Mouse (Mus musculus) heart, postnatal 25 days (tissue): ENCODE results near the gene Anks3. TPM values are rescaled to one million over a fixed set of nuclear protein-coding genes. Genes with fewer than 3 reads are reported as not detected.

Experiments used
- DNase-seq: peaks from one replicate; pipeline ENCODE4 v3.0.0; 2022; ENCODE audit warnings: low spot score
- intact Hi-C: fragments of 180-260 bp; cut with DNase I; formaldehyde crosslinking; loops from one replicate; pipeline ENCODE4 v1.15.1; 2025
- total RNA-seq, 2 experiments: library from RNA; stranded (reverse); gene quantifications; 2 replicates each; pipeline ENCODE4 v1.2.3; 2021

Gene Anks3
- total RNA-seq, 2 experiments from 2014 or later = 13.8 to 14.1 TPM

GRCm38 (mm10) chr16:4904878-4905277 lies 59.1 kb downstream of the Anks3 start:
- no peak for DNase-seq
- intact Hi-C loops = no loop called here

- no peak for DNase-seq
These were observed 60.4 kb downstream of the Anks3 start for GRCm38 (mm10) chr16:4903491-4904102.

GRCm38 (mm10) chr16:4902390-4902789 lies 61.6 kb downstream of the Anks3 start:
- no peak for DNase-seq
- intact Hi-C loops = no loop called here

More at GRCm38 (mm10) chr16:4903491-4904102, 60.4 kb downstream of the Anks3 start:
- intact Hi-C loops = no loop called here

- intact Hi-C loops = no loop called here
- DNase-seq = no peak
These were observed 62.8 kb downstream of the Anks3 start for GRCm38 (mm10) chr16:4901167-4901566.

GRCm38 (mm10) chr16:4899711-4900110 lies 64.3 kb downstream of the Anks3 start:
- intact Hi-C loops = no loop called here
- no peak for DNase-seq

DNA sequence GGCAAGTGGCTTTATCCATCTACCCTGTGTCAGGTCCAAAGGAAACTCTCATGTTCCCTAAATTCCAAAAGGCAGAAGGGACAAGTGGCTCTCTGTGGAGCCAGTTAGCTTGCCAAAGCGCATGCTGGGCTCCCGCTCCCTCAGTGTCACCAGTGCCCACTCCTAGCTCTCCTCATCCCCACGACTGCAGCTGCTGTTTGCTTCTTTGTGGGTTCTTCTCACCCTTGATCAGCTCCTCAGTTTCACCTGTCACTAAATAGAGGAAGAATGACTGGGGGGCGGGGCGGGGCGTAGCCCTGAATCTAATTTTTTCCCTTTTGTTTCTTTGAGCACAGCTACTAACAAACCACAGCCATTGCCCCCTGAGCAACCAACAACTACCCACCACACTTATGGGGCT lies 65.1 kb downstream of the Anks3 start:
- intact Hi-C loops = no loop called here
- no peak for DNase-seq

- no peak for DNase-seq
- intact Hi-C loops = no loop called here
These were observed 66.8 kb downstream of the Anks3 start for GRCm38 (mm10) chr16:4897146-4897730.

DNA sequence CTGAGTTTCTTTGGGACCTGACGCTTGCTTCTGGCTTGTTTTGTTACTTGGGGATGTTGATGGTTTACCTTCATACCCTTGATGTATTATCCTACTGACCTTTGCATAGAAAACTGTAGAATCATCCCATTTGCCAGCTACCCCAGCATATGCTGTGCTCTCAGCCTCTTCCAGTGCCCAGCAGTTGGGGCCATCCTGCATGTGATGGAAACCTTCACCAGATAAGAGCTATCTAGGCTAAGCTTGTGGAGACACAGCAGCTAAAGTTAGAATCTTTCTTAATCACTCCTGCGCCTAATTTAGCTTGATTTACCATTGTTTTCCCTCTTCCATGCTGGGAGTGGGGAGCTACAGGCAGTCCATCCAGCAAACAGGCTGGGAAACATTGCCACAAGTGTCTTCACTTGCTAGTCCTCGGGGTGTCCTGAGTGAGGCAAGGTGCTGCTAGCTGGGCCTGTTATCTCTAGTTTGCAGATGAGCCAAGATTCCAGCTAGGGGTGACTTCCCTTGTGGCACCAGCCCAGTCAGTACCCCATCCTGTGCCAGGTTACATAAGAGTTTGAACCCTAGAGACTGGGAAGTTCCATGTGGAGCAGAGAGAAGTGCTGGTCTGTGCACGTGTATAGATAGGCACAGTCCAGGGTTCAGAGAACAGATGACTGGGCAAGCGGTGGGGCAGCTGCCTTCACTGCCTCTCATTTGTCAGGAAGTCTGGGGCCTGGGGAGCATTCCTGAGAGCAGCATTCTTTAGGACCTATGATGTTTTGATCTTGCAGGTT lies 67.6 kb downstream of the Anks3 start:
- peak; percentile 66 for DNase-seq
- intact Hi-C loops = no loop called here

GRCm38 (mm10) chr16:4894201-4894908 lies 69.7 kb downstream of the Anks3 start:
- no peak for DNase-seq
- intact Hi-C loops = no loop called here

DNA sequence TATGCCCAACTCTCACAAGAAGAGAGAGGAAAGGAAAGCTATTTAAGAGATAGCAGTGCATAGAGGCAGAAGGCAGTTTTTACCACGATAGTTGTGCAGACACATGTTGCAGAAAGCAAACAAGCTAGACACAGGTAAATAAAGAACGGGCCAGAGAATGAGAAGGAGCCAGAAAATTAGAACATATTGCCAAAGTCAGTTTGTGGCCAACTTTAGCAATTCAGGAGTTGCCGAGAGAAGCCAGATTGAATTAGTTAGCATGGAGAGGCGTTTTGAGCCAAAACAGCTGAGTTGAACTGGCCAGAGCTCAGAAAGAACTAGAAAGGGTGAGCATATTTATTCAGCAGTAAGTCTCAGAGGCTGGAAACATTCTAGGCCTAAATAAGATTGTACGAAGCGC lies 71.8 kb downstream of the Anks3 start:
- no peak for DNase-seq
- intact Hi-C loops = no loop called here

Other genes starting within 250 kb of the Anks3 start
- gene Nmral1, start 244.8 kb downstream of the Anks3 start, total RNA-seq = 1 to 10 TPM; 2.4 to 2.7 TPM
- 10 to 100 TPM; 73.5 to 75.5 TPM for gene Hmox2, start 237.8 kb downstream of the Anks3 start, total RNA-seq
- 10 to 100 TPM; 65.3 to 66.9 TPM for gene Cdip1, start 173.9 kb downstream of the Anks3 start, total RNA-seq
- not detected for gene 4930562C15Rik, start 128.8 kb downstream of the Anks3 start, total RNA-seq
- 10 to 100 TPM; 20.2 to 20.9 TPM for gene Ubald1, start 83.9 kb downstream of the Anks3 start, total RNA-seq
- 100 to 1,000 TPM; 147 to 148 TPM for gene Mgrn1, start 78.0 kb downstream of the Anks3 start, total RNA-seq
- gene Nudt16l1, start 25.4 kb downstream of the Anks3 start, total RNA-seq = 10 to 100 TPM; 20.5 to 24.3 TPM
- gene Sept12, start 33.6 kb upstream of the Anks3 start, total RNA-seq = not detected
- gene Smim22, start 43.1 kb upstream of the Anks3 start, total RNA-seq = not detected
- gene Rogdi, start 49.3 kb upstream of the Anks3 start, total RNA-seq = 10 to 100 TPM; 20.8 to 22.4 TPM
- 10 to 100 TPM; 42.4 to 46.8 TPM for gene Glyr1, start 85.7 kb upstream of the Anks3 start, total RNA-seq
- 10 to 100 TPM; 23.5 to 30.8 TPM for gene Ubn1, start 85.9 kb upstream of the Anks3 start, total RNA-seq
- gene Ppl, start 168.2 kb upstream of the Anks3 start, total RNA-seq = 1 to 10 TPM; 3.8 to 5.0 TPM
- under 1 TPM; 0.70 to 0.86 TPM for gene Sec14l5, start 182.9 kb upstream of the Anks3 start, total RNA-seq
- 10 to 100 TPM; 11.7 to 15.4 TPM for gene Nagpa, start 239.8 kb upstream of the Anks3 start, total RNA-seq